Mouse (Mus musculus) kidney, adult 11 months (tissue): ENCODE data around the gene B3galt4.
"Not testable (repeated sequence)": the region's sequence is repeated elsewhere in the genome, so short reads cannot be mapped to it uniquely, and the experiment has no call there.

ENCODE experiments used
- DNase-seq: peaks from one replicate; pipeline ENCODE4 v3.0.0; 2022

B3galt4 gene

DNA sequence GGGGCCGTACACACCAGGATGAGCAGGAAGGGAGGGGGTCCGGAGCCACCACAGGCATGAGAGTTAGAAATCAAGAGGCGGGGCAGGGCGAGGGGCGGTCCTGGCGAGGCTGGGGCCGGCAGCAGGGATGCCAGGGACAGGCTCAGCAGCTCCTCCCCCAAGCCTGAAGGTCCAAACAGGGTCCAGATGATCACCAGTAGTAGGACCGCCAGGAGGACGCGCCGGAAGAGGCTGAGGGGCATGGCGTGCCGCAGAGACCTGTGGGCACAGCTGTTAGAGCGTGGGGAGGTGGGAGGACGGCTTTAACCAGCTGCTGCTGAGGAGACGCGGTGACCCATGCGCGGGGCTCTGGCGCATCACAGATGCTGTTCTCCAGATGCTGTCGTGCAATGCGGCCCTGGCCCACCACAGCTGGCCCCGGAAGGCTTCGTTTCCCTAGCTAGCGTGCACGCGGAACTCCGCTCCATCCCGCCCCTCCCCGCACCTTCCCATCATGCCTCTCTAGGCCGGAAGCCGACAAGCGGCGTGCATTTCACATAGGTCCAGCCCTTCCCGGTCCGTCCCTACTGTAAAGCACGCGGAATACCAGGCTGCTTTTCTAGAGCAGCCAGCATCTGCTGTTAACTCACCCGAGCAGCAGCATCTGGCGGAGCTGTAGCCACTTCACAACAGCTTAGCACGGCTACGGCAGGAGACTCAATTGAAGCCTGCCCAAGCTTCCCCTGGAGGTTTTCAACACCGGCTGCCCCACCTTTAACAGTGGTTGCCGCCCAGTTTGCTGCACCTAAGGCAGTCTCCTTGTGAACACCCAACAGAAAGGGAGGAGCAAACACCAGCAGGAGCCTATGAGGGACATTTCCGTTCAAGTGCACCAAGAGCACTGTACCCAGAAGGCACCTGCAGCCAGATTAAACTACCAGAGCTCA lies at the start of gene B3galt4:
Gene B3galt4, minus strand, starts transcription at position 468 of the 926 bp plus-strand sequence.
- peak; percentile 69 for DNase-seq

DNA sequence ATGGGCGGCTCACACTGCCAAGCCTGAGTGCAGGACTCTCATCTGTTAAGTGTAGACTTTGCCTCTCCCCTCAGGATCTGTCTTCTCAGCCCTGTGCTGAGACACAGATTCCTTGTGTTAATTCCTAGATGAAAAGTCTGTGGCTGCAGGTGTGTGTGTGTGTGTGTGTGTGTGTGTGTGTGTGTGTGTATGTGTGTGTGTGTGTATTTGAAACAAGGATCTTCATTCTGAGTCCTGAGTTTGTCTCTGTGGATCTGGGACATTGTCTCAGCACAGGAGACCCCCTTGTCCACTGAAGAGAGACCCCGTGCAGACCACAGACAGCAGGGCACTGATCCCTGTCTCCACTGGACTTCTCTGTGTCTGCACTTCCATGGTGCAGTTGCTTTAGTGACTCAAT lies 49.5 kb upstream of the B3galt4 start:
- not testable (repeated sequence) for DNase-seq

DNA sequence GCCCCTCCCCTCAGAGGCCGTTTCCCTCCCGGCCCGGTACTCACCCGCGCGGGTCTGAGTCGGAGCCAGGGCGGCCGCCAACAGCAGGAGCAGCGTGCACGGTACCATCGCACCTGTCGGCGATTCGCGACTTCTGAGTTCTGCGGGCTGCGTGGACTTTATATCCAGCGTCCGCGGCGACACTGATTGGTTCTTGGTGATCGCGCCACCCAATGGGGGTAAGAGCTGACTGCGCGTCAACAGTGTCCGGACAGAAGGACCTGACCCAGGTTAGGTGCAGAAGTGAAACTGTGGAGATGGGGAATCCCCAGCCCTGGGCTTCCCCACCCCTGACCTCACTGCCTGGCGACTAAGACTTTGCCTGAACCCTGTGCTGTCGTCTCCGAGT lies 48.9 kb upstream of the B3galt4 start, which contains the start of gene H2-K1:
Gene H2-K1, minus strand, starts transcription at position 198 of the 388 bp plus-strand sequence.
- DNase-seq: peak; percentile 95

DNA sequence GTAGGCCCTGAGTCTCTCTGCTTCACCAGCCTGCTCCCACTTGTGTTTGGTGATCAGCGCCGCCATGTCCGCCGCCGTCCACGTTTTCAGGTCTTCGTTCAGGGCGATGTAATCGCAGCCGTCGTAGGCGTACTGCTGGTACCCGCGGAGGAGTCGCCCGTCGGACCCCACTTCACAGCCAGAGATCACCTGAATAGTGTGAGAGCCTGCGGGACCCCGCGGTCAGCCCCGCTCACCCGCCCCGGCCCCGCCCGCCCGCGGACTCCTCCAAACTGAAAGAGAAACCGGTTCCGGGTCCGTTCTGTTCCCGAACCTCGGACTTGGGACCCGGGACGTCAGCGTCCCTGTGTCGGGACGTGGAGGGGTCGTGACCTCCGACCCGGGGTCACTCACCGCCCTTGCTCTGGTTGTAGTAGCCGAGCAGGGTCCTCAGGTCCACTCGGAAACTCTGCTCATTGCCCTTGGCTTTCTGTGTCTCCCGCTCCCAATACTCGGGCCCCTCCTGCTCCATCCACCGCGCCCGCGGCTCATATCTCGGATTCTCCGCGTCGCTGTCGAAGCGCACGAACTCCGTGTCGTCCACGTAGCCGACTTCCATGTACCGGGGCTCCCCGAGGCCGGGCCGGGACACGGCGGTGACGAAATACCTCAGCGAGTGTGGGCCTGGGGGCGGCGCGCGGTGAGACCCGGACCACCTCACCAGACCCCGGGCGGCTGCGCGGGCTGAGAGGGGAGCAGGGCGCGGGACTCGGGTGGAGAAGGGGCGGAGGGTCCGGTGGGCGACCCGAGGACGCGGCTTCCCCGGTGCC lies 48.3 kb upstream of the B3galt4 start:
- peak; percentile 29 for DNase-seq

DNA sequence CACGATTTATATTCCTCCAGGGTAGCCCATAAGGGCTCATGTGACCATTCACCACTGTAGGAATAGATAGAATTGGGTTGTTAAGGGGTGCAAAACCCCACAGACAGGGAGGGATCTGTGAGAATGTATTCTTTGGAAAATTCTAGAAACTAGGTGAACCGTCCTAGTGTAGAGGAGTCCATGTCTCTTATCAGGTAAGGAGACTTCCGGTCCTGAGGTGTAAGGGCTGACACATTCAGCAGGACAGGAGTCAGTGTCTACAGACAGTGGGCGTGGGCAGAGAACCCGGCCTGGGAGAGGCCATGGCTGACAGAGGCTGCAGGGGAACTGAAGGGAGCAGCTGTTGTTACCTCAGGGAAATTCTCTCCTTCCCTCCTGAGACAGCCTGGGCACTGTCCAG lies 47.4 kb upstream of the B3galt4 start:
- DNase-seq: not testable (repeated sequence)

DNA sequence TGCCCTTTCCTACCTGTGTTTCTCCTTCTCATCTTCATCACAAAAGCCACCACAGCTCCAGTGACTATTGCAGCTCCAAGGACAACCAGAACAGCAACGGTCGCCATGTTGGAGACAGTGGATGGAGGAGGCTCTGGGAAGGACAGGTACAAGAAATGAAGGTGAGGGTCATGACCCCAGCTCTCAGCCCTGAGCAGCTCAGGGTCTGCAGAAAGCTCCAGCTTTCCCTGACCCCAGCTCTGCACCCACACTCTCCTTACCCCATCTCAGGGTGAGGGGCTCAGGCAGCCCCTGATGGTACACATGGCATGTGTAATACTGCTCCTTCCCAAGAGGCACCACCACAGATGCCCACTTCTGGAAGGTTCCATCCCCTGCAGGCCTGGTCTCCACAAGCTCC lies 45.7 kb upstream of the B3galt4 start:
- not testable (repeated sequence) for DNase-seq

DNA sequence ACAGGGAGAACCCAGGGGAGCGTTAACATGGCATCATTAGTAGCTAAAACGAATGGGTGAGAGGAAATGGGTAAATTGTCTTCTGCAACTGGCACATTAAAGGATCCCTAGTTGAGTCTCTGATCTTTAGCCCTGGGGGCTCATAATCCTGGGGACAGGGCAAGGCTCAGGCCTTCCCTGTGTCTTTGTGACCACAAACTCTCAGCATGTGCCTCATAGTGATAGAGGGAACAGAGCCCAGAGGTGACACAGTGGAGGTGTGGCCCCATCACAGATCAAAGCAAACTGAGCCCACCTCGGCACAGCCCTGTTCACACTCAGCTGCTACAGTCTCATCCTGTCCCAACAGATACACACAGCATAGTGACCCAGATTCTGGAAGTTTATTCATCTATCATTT lies 44.4 kb upstream of the B3galt4 start:
- no peak for DNase-seq

DNA sequence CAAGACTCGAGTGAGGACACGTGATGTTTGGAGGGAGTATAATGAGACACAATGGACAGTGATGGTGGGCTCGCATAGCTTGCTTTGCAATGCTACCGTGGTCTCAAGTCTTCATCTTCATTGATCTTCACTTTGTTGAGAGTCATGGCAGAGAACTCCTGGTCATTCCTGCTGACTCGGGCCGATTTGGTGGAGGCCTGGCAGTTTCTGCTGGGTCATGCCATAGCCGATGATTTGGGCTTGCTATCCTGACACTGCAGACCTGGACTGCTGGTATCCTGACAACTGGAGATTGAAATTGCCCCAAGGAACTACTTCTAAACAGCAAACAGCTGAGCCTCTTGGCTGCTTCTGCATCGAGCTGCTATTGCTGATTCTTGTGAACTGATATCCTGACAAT lies 43.7 kb upstream of the B3galt4 start:
- DNase-seq: no peak

DNA sequence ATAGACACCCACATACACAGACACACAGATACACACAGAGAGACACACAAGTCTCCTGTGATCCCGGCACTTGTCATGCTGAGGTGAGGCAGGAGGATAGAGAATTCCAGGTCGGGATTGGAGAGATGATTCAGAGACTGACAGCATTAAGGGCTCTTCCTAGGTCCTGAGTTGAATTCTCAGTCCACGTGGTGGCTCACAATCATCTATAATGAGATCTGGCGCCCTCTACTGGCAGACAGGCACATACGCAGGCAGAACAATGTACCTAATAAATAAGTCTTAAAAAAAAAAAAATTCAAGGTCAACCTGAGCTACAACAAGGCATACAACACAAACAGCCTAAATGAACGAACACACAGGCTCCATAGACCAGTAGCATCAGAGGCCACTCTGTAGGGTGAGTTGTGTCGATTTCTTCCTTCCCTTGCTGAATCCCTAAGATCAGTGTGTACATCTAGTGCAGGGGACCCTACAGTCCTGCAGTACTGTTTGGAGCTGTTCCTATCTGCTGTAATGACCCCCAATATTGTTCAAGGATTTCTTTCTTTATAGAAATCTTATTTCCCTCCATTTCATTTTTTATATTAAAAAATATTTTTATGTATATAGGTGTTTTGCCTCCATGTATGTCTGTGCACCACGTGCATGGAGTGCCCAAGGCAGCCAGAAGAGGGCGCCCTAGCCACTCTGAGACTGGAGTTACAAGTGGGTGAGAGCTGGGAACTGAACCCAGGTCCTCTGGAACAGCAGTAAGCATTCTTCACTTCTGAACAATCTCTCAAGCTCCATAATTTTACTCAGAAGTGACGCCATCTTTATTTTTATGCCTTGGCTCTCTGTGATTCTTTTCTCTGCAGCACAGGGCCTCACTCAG lies 40.7 kb upstream of the B3galt4 start:
- no peak for DNase-seq

DNA sequence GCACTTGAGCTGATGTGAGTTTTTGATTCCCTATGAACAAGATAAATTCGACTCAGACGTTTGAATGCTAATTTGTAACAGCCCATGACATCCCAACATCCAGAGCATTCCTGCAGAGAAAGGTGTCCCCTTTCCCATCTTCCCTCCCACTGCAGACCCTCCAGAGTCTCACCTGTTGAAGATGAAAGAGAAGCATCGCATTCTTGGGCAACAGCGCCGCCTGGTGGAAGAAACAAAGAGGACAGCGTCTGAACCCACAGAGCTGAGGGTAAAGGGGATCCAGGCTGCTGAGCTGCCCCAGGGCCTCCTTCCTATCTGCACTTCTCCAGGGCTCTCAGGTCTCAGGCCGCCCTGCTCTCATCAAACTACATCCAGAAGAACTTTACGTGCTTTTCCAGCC lies 30.8 kb upstream of the B3galt4 start:
- not testable (repeated sequence) for DNase-seq

DNA sequence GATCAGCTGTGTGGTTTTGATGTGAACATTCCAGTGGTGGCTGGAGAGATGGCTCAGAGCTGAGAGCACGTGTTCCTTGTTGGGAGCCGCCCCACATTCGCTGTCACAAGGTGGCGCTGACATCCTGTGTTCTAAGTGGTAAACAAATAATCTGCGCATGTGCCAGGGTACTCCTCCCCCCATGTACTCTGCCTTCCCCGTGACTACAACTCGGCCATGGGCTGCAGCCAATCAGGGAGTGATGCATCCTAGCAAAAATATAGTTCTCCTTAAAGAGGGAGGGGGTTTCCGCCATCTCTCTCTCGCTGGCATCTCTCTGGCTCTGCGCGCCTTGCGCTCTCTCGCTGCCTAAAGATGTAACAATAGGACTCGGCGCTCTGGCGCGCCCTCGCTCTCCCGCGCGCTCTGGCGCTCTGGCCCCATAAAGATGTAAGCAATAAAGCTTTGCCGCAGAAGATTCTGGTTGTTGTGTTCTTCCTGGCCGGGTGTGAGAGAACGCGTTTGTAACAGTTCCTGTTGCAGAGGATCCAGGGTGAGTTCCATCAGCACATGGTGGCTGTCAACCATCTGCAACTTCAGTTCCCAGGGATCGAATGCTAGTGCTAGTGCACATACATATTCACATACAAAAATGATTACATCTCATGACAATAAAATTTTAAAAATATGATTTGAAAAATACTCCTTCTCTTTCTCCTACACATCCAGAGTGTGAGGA lies 30.1 kb upstream of the B3galt4 start:
- DNase-seq: peak; percentile 95

DNA sequence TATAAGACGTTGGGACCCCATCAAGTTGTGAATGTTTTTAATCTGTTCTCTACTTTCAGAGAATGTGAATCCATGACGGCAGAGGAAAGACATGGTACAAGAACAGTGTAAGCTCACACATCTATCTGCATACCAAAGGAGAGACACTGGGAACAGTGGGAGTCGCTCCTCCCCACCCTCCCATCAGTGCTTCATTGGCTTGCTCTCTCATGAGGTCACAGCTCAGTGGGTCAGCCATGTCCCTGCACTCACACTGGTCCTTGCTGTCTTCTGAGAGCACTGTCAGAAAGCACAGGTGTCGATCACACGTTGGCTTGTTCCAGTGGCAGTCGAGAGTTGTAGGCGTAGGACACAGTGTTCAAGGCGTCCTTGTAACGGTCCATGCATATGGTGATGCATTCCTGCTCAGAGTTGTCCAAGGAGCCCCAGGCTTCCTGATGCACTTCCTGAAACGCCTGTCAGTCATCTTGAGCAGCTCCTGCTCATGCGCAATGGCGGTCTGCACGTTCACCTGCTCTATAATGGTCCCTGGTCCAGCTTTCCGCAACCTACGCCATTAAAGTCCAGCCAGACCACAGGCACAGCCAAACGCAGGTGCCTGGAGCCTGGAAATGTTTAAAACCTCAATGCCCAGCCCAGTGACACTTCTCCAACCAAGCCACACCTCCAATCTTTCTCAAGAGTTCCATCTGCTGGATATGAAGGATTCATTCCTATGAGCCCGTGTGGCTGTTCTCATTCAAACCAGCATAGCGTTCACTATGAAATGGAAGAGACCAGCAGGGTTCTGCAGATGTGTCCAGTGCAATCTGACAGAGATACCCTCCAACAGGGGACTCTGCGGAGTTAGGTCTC lies 29.1 kb upstream of the B3galt4 start:
- DNase-seq: no peak

DNA sequence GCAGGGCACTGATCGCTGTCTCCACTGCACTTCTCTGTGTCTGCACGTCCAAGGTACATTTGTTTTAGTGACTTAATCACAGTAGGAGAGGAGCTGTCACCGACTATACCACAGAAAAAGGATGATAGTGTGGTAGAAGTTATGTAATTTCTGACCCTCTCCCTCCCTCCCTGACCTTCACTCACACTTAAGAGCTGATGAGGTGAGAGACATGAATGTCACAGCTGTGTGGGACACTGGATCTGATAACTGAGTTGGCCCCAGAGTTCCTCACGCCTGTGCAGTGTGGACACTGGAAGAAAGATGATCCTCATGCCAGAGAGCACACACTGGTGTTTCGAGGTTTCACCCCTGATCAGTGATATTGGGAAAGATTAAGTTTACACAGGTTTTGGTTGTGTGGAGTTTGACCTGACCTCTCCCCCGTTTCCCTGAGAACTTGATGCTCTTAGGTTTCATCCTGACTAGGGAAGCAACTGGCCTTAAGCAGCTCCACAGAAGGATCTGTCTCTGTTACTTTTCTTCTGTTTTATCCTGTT lies 28.3 kb upstream of the B3galt4 start:
- DNase-seq: no peak

DNA sequence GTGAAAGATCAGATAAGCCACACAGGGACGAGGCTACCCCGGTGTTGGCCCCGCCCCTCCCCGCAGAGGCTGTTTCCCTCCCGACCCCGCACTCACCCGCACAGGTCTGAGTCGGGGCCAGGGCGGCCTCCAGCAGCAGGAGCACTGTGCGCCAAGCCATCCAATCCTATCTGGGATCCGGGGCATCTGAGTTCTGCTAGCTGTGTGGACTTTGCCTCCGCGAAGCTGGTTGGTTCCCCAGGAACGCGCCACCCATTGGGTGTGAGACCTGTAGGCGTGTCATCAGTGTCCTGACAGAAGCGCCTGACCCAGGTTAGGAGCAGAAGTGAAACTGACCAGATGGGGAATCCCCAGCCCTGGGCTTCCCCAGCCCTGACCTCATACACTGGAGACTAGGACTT lies 27.3 kb upstream of the B3galt4 start:
- DNase-seq: peak; percentile 97

DNA sequence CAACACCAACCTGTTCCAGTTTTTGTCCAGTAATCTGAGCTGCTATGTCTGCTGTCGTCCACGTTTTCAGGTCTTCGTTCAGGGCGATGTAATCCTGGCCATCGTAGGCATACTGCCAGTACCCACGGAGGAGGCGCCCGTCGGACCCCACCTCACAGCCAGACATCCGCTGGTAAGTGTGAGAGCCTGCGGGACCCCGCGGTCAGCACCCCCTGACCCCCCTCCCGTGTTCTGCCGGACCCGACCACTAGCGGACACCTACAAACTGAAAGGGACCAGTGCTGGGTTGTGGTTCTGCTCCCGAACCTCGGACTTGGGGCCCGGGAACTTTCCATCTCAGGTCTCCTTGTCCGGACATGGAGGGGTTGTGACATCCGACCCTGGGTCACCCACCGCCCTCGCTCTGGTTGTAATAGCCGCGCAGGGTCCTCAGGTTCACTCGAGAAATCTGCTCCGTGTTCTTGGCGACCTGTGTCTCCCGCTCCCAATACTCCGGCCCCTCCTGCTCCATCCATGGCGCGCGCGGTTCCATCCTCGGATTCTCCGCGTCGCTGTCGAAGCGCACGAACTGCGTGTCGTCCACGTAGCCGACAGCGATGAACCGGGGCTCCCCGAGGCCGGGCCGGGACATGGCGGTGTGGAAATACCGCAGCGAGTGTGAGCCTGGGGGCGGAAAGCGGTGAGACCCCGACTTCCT lies 26.7 kb upstream of the B3galt4 start:
- DNase-seq: no peak

DNA sequence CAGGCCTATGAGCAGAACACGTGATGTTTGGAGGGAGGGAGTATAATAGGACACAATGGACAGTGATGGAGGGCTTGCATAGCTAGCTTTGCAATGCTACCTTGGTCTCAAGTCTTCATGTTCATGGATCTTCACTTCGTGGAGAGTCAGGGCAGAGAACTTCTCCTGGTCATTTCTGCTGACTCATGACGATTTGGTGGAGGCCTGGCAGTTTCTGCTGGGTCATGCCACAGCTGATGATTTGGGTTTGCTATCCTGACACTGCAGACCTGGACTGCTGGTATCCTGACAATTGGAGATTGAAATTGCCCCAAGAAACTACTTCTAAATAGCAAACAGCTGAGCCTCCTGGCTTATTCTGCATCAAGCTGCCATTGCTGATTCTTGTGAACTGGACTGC lies 22.3 kb upstream of the B3galt4 start:
- DNase-seq: no peak

DNA sequence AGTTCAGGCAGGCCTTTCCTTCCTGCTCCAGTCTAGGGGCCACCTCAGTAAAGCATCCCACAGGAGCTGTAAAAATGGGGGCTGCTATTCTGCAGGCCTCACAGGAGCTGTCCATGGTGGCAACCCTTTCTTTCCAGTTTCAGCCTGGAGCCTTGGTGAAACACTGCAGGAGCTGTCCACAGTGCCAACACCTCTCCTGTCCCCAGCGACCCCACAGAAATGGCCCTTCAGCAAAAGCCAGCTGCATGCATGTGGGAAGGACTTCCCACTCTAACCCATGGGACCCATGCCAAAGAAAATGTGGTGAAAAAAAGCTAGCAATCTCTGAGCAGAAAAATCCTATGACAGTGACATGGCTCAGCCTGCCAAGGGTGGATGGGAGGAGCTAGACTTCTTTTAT lies 21.4 kb upstream of the B3galt4 start:
- DNase-seq: no peak

DNA sequence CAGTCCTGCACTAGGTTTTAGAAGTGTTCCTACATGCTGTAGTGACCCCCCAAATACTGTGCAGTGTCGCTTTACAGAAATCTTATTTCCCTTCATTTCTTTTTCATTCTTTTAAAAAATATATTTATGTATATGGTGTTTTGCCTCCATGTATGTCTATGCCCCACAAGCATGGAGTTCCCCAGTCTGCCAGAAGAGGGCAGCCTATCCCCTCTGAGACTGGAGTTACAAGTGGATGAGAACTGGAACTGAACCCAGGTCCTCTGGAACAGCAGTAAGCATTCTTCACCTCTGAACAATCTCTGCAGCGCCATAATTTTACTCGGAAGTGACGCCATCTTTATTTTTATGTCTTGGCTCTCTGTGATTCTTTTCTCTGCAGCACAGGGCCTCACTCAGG lies 18.1 kb upstream of the B3galt4 start:
- no peak for DNase-seq

DNA sequence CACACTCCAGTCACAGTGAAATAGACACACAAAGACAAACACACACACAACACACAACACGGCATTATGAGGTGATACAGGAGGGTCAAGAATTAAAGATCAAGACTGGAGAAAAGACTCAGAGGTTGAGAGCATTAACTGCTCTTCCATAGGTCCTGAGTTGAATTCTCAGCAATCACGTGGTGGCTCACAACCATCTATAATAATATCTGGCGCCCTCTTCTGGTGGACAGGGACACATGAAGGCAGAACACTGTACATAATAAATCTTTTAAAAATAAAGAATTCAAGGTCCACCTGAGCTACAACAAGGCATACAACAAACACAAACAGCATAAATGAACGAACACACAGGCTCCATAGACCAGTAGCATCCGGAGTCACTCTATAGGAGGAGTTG lies 17.6 kb upstream of the B3galt4 start:
- DNase-seq: no peak

DNA sequence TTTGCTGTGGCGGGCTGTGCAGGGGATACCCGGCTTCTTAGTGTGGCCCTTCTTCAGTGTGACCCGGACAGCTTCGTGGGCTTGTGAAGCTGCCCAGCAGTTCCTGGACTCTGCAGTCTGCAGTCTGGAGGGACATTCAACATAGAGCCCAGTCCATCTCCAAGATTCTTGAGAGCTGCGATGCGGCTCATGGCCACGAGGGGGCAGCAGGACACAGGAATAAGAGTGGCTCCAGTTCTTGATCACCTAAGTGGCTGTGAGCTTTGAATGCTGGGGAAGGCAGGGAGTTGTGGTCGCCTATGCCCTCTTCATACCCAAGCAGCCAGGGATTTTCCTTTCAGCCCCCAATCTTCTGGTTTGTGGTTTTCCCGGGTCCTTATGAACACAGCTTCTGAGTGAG lies 17.2 kb upstream of the B3galt4 start:
- DNase-seq: peak; percentile 77
